Mouse (Mus musculus): ENCODE results near the gene Syt12. TPM values are rescaled to one million over a fixed set of nuclear protein-coding genes. Genes with fewer than 3 reads are reported as not detected.

Gene Syt12
- polyA plus RNA-seq, 1 experiment from 2014 or later: 1.0 TPM

DNA sequence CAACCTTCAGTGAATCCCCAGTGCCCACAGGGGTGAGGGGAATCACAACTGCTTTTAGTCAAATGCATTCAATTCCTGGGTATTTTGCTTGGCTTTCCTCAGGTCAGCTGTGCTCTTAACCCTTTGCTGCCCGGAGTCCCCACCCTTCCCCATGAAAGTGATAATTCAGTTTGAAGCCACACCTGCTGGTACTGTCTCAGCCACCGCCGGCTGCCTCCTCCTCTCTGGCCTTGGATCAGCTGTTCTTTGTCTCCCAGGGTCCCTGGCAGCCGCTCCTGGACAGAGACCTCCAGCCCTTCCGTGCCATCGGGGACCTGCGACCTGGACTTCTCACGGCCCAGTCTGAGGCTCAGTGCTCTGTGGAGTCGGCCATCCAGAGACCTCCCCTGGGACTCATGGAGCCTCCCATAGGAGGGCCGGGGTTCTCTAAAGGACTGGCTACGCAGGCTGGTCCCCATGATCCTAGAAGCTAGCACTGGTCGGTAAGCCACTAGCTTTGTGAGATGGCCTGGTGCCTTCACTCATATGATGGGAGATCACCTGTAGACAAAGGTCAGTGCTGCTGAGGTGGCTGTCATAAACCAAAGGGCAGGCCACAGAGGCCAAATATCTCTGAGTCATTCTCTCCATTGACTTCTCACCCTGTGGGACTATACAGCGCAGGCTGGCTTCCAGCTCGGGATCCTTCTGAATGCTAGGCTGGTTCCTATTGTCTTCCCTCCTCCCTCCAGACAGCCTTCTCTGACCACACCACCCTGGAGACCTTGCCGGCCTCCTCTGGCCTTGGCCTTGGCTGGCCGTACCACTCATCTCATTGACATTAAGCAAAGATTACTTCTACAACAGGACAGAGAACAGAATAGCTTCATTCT lies 21.1 kb upstream of the Syt12 start, which contains the start of gene 2010003K11Rik:
Gene 2010003K11Rik, minus strand, starts transcription at position 522 of the 872 bp plus-strand sequence.
- no peak within 1 kb of the TSS for H3K27ac ChIP-seq
- H3K9ac ChIP-seq: no peak within 1 kb of the TSS; the same call in 1 of the 2 replicates
- ATAC-seq: no peak
- 0 out of 2 replicates have a peak within 1 kb of the TSS, but pooled peaks have one; percentile 6 for H3K4me2 ChIP-seq
- 59% methylated on average over 16 of the region's 16 CpGs for WGBS
- no peaks in the 10 kb centered on the region for H3K9me3 ChIP-seq (replicated peaks)
- no peak within 1 kb of the TSS for H3K4me3 ChIP-seq
- no peaks in the 10 kb centered on the region for H3K27me3 ChIP-seq
- H3K4me1 ChIP-seq: peaks cover 4% of the 10 kb centered on the region
- no peaks in the 10 kb centered on the region for H3K36me3 ChIP-seq (ENCODE audit: poor library complexity, severe bottlenecking)

- Histone ChIP-seq H3K4me3 (no peak overlapping the region), H3K9ac (no peak overlapping the region; the same call in 1 of the 2 replicates), H3K27me3 (no peaks in the 10 kb centered on the region), H3K9me3 (replicated peaks) (no peaks in the 10 kb centered on the region), H3K27ac (no peak overlapping the region), H3K4me2 (0 out of 2 replicates have a peak overlapping the region, but pooled peaks have one; percentile 6), H3K4me1 (peaks cover 4% of the 10 kb centered on the region), H3K36me3 (ENCODE audit: poor library complexity, severe bottlenecking) (no peaks in the 10 kb centered on the region)
- 5% methylated on average over 4 of the region's 4 CpGs for WGBS
- ATAC-seq: peak; percentile 36; the same call in 1 of the 2 replicates
These were observed 20.2 kb upstream of the Syt12 start for GRCm38 (mm10) chr19:4497263-4497973.

DNA sequence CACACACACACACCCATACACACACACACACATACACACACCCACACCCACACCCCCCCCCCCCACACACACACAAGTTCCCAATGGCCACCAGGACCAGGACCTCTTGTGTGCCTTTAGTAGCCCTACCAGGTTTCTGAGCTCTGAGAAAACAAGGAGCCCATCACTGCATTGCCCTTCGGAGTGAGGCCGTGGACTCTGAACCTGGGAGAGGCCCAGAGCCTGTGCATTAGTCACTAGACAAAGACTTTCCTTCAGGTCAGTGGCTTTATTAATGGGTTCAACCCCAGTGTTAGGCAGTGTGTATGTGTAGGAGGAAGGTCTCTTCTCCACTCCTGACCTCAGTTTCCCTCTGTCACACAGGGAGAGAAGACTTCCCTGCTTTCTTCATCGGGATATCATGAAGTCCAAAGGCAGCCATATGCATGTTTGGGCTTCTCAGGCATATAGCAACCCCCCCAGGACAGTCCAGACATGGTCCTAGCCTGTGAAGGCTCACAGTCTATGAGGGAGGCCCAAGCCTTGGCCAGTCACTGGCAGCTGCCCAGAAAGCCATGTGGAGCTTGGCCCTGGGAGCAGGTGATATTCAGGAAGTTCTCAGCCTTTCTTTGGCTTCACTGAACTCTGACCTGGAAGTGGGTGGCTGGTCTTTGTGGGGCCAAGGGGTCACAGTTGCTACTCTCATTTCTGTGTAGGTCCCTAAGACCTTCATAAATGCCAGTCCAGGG lies 19.5 kb upstream of the Syt12 start:
- no peak overlapping the region for H3K27ac ChIP-seq
- H3K4me3 ChIP-seq: no peak overlapping the region
- no peaks in the 10 kb centered on the region for H3K27me3 ChIP-seq
- no peaks in the 10 kb centered on the region for H3K36me3 ChIP-seq (ENCODE audit: poor library complexity, severe bottlenecking)
- no peak for ATAC-seq
- no peak overlapping the region for H3K4me2 ChIP-seq
- no peak overlapping the region for H3K9ac ChIP-seq
- 86% methylated on average over 3 of the region's 3 CpGs for WGBS
- peaks cover 4% of the 10 kb centered on the region for H3K4me1 ChIP-seq
- no peaks in the 10 kb centered on the region for H3K9me3 ChIP-seq (replicated peaks)

GRCm38 (mm10) chr19:4495814-4496213 lies 18.6 kb upstream of the Syt12 start:
- Histone ChIP-seq H3K4me2 (no peak overlapping the region), H3K9me3 (replicated peaks) (no peaks in the 10 kb centered on the region), H3K27ac (no peak overlapping the region), H3K36me3 (ENCODE audit: poor library complexity, severe bottlenecking) (no peaks in the 10 kb centered on the region), H3K27me3 (no peaks in the 10 kb centered on the region), H3K4me3 (no peak overlapping the region), H3K9ac (no peak overlapping the region), H3K4me1 (peaks cover 4% of the 10 kb centered on the region)
- 88% methylated on average over 5 of the region's 5 CpGs for WGBS
- ATAC-seq: no peak

- H3K9me3 ChIP-seq (replicated peaks): no peaks in the 10 kb centered on the region
- no peak overlapping the region for H3K27ac ChIP-seq
- ATAC-seq: no peak
- WGBS: 73% methylated on average over 7 of the region's 7 CpGs
- H3K36me3 ChIP-seq (ENCODE audit: poor library complexity, severe bottlenecking): no peaks in the 10 kb centered on the region
- peaks cover 4% of the 10 kb centered on the region for H3K4me1 ChIP-seq
- H3K4me3 ChIP-seq: no peak overlapping the region
- H3K27me3 ChIP-seq: no peaks in the 10 kb centered on the region
- H3K9ac ChIP-seq: peak overlapping the region; percentile 3; the same call in 1 of the 2 replicates
- no peak overlapping the region for H3K4me2 ChIP-seq
These were observed 17.5 kb upstream of the Syt12 start for GRCm38 (mm10) chr19:4494707-4495106.

GRCm38 (mm10) chr19:4492526-4493296 lies 15.5 kb upstream of the Syt12 start:
- WGBS: 62% methylated on average over 9 of the region's 9 CpGs

DNA sequence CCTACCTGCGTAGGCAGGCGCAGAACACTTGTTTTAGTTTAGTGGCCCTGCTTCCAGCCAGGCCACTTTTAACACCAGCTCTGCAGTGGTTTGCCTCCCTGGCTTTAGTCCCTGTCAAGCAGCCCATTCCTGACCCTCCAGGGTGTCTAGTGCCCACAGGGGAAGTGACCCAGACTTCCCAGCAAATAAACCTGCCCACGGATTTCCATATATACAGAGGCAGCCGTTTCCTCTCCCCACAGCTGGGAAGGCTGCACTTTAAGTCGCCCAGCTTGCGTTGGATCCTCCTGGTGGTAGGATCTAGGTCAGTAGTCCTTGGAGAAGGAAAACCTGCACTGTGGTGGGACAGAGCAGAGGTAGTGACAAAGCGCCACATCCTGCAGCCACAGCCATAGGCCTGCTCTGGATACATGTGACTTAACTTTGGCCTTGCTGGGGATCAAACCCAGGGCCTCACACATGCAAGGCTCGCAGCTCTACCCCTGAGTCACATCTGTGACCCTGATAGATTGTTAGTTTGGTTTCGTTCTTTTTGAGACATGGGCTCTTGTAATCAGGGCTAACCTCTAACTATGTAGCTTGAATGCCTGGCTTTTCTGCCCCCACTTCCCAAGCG lies 13.9 kb upstream of the Syt12 start:
- no peak for ATAC-seq
- Histone ChIP-seq H3K9me3 (replicated peaks) (no peaks in the 10 kb centered on the region), H3K9ac (no peak overlapping the region), H3K27me3 (no peaks in the 10 kb centered on the region), H3K4me3 (no peak overlapping the region), H3K27ac (no peak overlapping the region), H3K36me3 (ENCODE audit: poor library complexity, severe bottlenecking) (no peaks in the 10 kb centered on the region), H3K4me2 (no peak overlapping the region), H3K4me1 (no peaks in the 10 kb centered on the region)
- 75% methylated on average over 10 of the region's 10 CpGs for WGBS

More at GRCm38 (mm10) chr19:4492526-4493296, 15.5 kb upstream of the Syt12 start:
- Histone ChIP-seq H3K4me3 (no peak overlapping the region), H3K27ac (no peak overlapping the region), H3K27me3 (no peaks in the 10 kb centered on the region), H3K4me2 (no peak overlapping the region), H3K9me3 (replicated peaks) (no peaks in the 10 kb centered on the region), H3K36me3 (ENCODE audit: poor library complexity, severe bottlenecking) (no peaks in the 10 kb centered on the region), H3K9ac (no peak overlapping the region), H3K4me1 (peaks cover 2% of the 10 kb centered on the region)
- ATAC-seq: no peak

DNA sequence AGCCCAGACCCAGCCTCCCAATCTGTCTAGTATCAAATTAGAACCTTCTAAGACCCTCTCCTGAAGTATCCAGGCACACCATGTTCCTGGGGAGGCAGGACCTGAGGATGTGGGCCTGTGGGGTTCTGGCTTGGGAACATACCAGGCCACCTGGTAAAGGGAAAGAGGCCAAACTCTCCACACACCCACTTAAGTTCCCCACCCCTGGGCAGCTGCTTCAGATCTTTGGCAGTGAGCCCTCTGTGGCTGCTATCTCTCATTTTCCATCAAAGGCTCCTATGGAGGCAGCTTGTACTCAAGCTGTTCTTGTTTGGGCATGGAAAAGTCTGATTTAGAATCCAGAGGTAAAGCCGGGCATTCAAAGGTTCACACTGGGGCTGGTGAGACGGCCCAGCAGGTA lies 10.6 kb upstream of the Syt12 start:
- H3K9me3 ChIP-seq (replicated peaks): no peaks in the 10 kb centered on the region
- no peaks in the 10 kb centered on the region for H3K4me1 ChIP-seq
- no peak overlapping the region for H3K4me3 ChIP-seq
- H3K36me3 ChIP-seq (ENCODE audit: poor library complexity, severe bottlenecking): no peaks in the 10 kb centered on the region
- H3K4me2 ChIP-seq: no peak overlapping the region
- H3K27me3 ChIP-seq: no peaks in the 10 kb centered on the region
- H3K9ac ChIP-seq: no peak overlapping the region
- ATAC-seq: no peak
- 81% methylated on average over 2 of the region's 2 CpGs for WGBS
- H3K27ac ChIP-seq: no peak overlapping the region

- Histone ChIP-seq H3K4me2 (no peak overlapping the region), H3K27me3 (no peaks in the 10 kb centered on the region), H3K9ac (no peak overlapping the region), H3K27ac (no peak overlapping the region), H3K4me1 (no peaks in the 10 kb centered on the region), H3K36me3 (ENCODE audit: poor library complexity, severe bottlenecking) (no peaks in the 10 kb centered on the region), H3K9me3 (replicated peaks) (no peaks in the 10 kb centered on the region), H3K4me3 (no peak overlapping the region)
- no peak for ATAC-seq
- 66% methylated on average over 5 of the region's 5 CpGs for WGBS
These were observed 7.8 kb upstream of the Syt12 start for GRCm38 (mm10) chr19:4485006-4485405.

DNA sequence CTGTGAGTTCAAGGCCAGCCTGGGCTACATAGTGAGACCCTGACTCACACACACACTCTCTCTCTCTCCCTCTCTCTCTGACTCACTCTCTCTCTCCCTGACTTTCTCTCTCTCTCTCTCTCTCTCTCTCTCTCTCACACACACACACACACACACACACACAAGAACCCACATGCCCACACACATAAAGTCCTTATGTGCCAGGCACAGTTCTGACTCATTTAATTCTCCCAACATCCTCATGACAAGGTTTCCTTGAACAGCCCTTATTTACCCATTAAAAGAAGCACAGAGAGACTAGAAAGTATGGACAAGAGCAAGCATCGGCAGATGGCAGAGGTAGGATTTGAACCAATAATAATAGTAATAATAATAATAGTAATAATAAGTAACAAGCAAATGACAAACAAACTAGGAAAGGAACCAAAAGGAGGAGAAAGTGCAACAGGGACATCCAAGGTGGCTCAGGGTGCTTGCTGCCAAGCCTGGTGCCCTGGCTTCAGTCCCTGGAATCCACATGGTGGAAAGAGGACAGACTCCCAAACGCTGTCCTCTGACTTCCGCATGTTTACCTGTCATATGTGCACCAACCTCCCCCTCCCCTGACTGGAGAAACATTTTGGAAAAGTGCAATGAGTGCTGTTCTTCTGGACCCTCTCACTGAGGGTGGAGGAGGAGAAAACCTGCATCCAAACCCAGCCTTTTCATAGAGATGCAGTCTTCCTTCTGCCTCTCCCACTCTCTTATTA lies 5.0 kb upstream of the Syt12 start:
- Histone ChIP-seq H3K4me1 (peaks cover under 1% of the 10 kb centered on the region; the same call in 1 of the 2 replicates), H3K4me2 (no peak overlapping the region), H3K9ac (no peak overlapping the region), H3K4me3 (no peak overlapping the region), H3K27ac (no peak overlapping the region), H3K27me3 (peaks cover 11% of the 10 kb centered on the region), H3K36me3 (ENCODE audit: poor library complexity, severe bottlenecking) (no peaks in the 10 kb centered on the region), H3K9me3 (replicated peaks) (no peaks in the 10 kb centered on the region)
- 89% methylated on average over 3 of the region's 3 CpGs for WGBS
- ATAC-seq: no peak

Measured in forebrain, embryonic 13.5 days (tissue).